Mouse (Mus musculus) embryonic fibroblast, embryonic 13.5 days (primary cell): ENCODE data around the gene Rbp1. TPM values are rescaled to one million over a fixed set of nuclear protein-coding genes. Genes with fewer than 3 reads are reported as not detected.

Experiments used
- H3K27ac ChIP-seq: 2 replicates; pipeline ENCODE4 v1.5.1; 2012; ENCODE audit warnings: low read length, control low read depth, inconsistent platforms; ENCODE audit not compliant: insufficient read depth
- H3K4me1 ChIP-seq: 2 replicates; pipeline ENCODE4 v1.6.1; 2011; ENCODE audit warnings: low read length; ENCODE audit not compliant: control insufficient read depth, insufficient read depth
- H3K4me3 ChIP-seq: 2 replicates; pipeline ENCODE4 v1.5.1; 2011; ENCODE audit warnings: mild to moderate bottlenecking, control low read depth, low read length; ENCODE audit not compliant: insufficient read depth
- CTCF ChIP-seq: IDR thresholded peaks from 2 replicates; pipeline ENCODE4 v1.5.1; 2011; ENCODE audit warnings: mild to moderate bottlenecking, control low read depth, low read length, moderate library complexity, borderline replicate concordance; ENCODE audit not compliant: insufficient read depth
- POLR2A ChIP-seq: IDR thresholded peaks from 2 replicates; pipeline ENCODE4 v1.6.1; 2011; ENCODE audit warnings: low read depth, mild to moderate bottlenecking, control low read depth, low read length, moderate library complexity
- polyA plus RNA-seq: library from polyadenylated mRNA; stranded (reverse); fragments of >200 nt; gene quantifications from 2 replicates; pipeline ENCODE4 v1.2.4, GENCODE M21; 2011; ENCODE audit warnings: low read depth; ENCODE audit not compliant: missing spikeins, insufficient read length

The Rbp1 gene
- polyA plus RNA-seq, 1 experiment, result 17.1 TPM

DNA sequence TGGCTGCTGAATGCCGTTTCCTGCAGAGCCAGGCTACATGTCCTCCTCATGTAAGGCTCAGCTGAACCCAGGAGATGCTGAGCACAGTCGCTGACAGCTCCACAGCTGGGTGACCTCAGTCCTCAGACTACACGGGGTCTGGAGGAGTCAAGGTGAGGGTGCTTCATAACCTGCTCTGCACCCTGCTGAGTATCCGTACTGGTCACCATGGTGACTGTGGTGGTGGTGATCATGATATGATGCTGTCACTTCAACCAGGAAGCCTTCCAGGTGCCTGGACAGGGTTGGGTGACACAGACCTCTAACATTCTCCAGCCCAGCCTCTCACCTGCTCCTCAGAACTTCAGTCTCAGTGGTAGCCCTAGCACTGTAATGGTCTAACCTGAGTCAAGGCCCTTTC, 15.1 kb downstream of the Rbp1 start:
- H3K4me3 ChIP-seq, result no peak overlapping the region
- TF ChIP-seq POLR2A, result no peak
- TF ChIP-seq CTCF, result no peak
- peaks cover 8% of the 10 kb centered on the region for H3K4me1 ChIP-seq
- H3K27ac ChIP-seq, result no peak overlapping the region

- TF ChIP-seq POLR2A (no peak), CTCF (no peak)
- Histone ChIP-seq H3K27ac (no peak overlapping the region), H3K4me1 (peaks cover 5% of the 10 kb centered on the region)
Observed at GRCm38 (mm10) chr9:98439091-98439490, 16.3 kb downstream of the Rbp1 start.

GRCm38 (mm10) chr9:98442638-98443037, 19.9 kb downstream of the Rbp1 start:
- Histone ChIP-seq H3K27ac (no peak overlapping the region), H3K4me1 (no peaks in the 10 kb centered on the region), H3K4me3 (no peak overlapping the region)
- TF ChIP-seq CTCF (peak; percentile 47; the same call in 1 of the 2 replicates), POLR2A (no peak)

More at GRCm38 (mm10) chr9:98439091-98439490, 16.3 kb downstream of the Rbp1 start:
- H3K4me3 ChIP-seq, result no peak overlapping the region

DNA sequence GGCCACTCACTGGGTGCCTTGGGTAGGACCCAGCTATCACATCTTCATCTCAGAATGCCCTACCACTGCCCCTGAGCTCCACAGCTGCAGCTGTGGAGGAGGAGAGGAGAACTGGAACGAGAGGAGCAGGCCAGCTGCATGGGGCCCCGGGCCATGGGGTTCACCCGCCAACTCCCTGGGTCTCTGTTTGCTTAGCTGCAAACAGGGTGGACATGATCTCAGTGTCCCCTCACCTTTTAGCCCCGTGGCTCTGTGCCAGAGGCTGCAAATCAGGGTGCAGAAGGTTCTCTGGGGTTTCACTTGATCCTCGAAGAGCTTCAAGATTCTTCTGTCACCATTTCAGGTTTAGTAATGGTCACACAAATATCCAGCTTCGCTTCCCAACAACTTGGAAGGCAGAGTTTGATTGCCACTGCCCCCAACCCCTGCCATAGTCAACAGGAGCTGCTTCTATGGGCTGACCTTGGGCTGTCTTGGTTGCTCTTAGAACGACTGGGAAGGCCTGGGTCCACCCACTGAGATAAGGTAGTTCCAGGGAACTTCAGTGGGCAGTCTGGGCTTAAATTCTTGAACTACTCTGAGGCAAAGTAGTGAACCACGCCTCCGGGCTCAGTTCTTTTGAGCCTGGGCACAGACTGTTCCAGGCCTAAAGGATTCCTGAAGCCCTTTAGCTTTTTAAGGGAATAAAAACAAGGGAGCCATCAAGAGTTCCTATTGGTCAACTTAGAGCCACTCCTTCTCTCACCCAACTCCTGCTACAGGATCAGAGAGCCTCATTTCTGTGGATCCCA, 22.8 kb downstream of the Rbp1 start:
- Histone ChIP-seq H3K4me3 (no peak overlapping the region), H3K27ac (no peak overlapping the region), H3K4me1 (no peaks in the 10 kb centered on the region)
- TF ChIP-seq POLR2A (no peak), CTCF (no peak)

DNA sequence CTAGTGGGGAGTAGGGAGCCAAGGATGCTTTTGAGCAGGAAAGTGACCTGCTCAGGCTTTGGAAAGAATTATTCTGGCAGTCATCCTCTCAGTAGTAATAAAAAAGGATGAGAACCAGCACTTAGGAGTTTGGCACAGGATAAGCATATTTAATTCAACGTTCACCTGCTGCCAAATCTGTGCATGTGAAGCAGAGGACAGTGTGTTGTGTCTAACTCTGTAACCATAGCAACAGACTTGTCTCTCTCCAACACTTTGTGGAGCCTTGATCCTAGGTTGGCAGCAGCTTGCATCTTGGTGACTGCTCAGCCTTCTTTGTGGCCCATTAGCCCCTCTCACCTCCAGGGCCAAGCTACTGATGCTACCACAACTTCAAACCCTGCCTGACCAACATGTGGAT, 28.2 kb downstream of the Rbp1 start:
- TF ChIP-seq POLR2A (no peak), CTCF (no peak)
- Histone ChIP-seq H3K4me3 (no peak overlapping the region), H3K4me1 (no peaks in the 10 kb centered on the region), H3K27ac (no peak overlapping the region)

- Histone ChIP-seq H3K4me3 (no peak overlapping the region), H3K4me1 (no peaks in the 10 kb centered on the region), H3K27ac (no peak overlapping the region)
- TF ChIP-seq CTCF (no peak), POLR2A (no peak)
Observed at GRCm38 (mm10) chr9:98466709-98467108, 43.9 kb downstream of the Rbp1 start.

DNA sequence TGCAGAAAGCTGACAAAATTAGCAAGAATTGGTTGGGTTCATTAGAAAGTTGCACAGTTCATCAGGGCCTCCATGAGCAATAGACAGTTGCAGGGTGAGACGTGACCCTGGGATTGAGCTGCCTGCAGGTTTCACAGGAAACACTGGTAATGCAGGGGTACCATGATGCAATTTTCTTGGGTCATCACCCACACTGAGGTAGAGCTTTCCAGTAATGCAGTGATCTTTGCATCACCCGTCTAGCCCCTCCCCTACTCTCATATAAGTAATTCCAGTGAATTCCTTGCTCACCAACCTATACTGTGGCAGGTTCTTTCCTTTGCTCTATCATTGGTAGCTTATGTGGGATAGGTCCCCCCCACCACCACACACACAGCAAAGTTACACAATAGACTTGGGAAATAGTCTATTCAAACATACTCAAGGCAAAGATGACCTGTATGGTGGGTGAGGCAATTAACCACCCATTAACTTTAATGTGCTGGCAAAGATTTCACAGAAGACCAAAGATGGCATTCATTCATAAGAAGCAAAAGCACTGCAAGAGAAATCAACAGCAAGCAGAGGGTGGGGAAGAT, 57.5 kb downstream of the Rbp1 start:
- no peak overlapping the region for H3K4me3 ChIP-seq
- no peak for TF ChIP-seq POLR2A
- TF ChIP-seq CTCF, result no peak
- H3K27ac ChIP-seq, result no peak overlapping the region
- no peaks in the 10 kb centered on the region for H3K4me1 ChIP-seq

DNA sequence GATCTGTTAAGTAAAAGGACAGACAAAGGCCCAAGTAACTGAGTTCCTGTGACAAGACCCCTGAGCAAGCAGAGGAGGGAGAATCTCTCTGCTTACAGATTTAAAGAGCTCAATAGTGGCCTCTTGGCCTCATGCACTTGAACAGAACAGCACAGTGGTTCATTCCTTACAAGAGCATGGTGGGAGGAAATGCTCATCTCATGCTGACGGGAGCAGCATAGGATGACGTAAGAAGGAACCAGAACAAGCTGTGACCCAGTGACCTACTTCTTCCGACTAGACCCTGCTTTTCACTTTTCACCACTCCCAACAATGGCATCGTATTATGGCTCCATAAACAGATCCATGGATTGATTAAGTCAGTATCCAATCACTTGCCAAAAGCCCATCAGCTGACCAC, 59.5 kb downstream of the Rbp1 start:
- H3K27ac ChIP-seq, result no peak overlapping the region
- no peaks in the 10 kb centered on the region for H3K4me1 ChIP-seq
- TF ChIP-seq POLR2A (no peak), CTCF (no peak)
- no peak overlapping the region for H3K4me3 ChIP-seq

GRCm38 (mm10) chr9:98485020-98485419, 62.3 kb downstream of the Rbp1 start:
- Histone ChIP-seq H3K27ac (no peak overlapping the region), H3K4me1 (no peaks in the 10 kb centered on the region), H3K4me3 (no peak overlapping the region)
- TF ChIP-seq POLR2A (no peak), CTCF (no peak)

- H3K4me1 ChIP-seq, result no peaks in the 10 kb centered on the region
- no peak for TF ChIP-seq CTCF
- no peak for TF ChIP-seq POLR2A
- no peak within 1 kb of the TSS for H3K27ac ChIP-seq
- H3K4me3 ChIP-seq, result no peak within 1 kb of the TSS
Observed at GRCm38 (mm10) chr9:98485815-98486214, 63.1 kb downstream of the Rbp1 start, which contains the start of gene Rbp2. TSS of gene Rbp2 (plus strand) at chr9:98486115.
